Mouse (Mus musculus) heart, embryonic 16.5 days (tissue): ENCODE measurements around the gene Cav2. TPM values are rescaled to one million over a fixed set of nuclear protein-coding genes. Genes with fewer than 3 reads are reported as not detected.

ENCODE experiments used
- ATAC-seq: fragments of 200-750 bp; cut with Nextera tagmentation; replicated peaks from 2 replicates; pipeline ENCODE4 v1.8.0; 2017; ENCODE audit warnings: moderate number of reproducible peaks; ENCODE audit not compliant: insufficient read depth, low FRiP score; ENCODE audit errors: extremely low read depth
- H3K27ac ChIP-seq: fragments of 300-500 bp; sonication (generic); 2 replicates; pipeline ENCODE4 v1.5.1; 2014; ENCODE audit warnings: mild to moderate bottlenecking, low read length, control low read depth, moderate library complexity
- H3K27me3 ChIP-seq: fragments of 300-500 bp; sonication (generic); 2 replicates; pipeline ENCODE4 v1.6.1; 2014; ENCODE audit warnings: low read length, mixed read lengths; ENCODE audit not compliant: control insufficient read depth, insufficient read depth
- H3K36me3 ChIP-seq: fragments of 300-500 bp; sonication (generic); 2 replicates; pipeline ENCODE4 v1.6.1; 2014; ENCODE audit not compliant: control insufficient read depth, insufficient read depth
- H3K4me1 ChIP-seq: fragments of 300-500 bp; sonication (generic); 2 replicates; pipeline ENCODE4 v1.6.1; 2014; ENCODE audit warnings: low read length, mixed read lengths; ENCODE audit not compliant: control insufficient read depth, insufficient read depth
- H3K4me2 ChIP-seq: fragments of 300-500 bp; sonication (generic); 2 replicates; pipeline ENCODE4 v1.6.1; 2014; ENCODE audit warnings: low read depth, mild to moderate bottlenecking, control low read depth, low read length
- H3K4me3 ChIP-seq: fragments of 300-500 bp; sonication (generic); 2 replicates; pipeline ENCODE4 v1.5.1; 2014; ENCODE audit warnings: mild to moderate bottlenecking, control low read depth, low read length
- H3K9ac ChIP-seq: fragments of 300-500 bp; sonication (generic); 2 replicates; pipeline ENCODE4 v1.6.1; 2014; ENCODE audit warnings: low read length, control low read depth
- H3K9me3 ChIP-seq: fragments of 300-500 bp; sonication (generic); replicated peaks from 2 replicates; pipeline ENCODE4 v1.6.1; 2016; ENCODE audit warnings: low read length; ENCODE audit not compliant: control insufficient read depth
- WGBS: fragments of 180-500 bp; shearing (Covaris S2); extraction: QIAGEN DNeasy Blood & Tissue Kit; methylation state at CpG from one replicate; pipeline ENCODE4 v1.1.7; 2014; 5-methylcytosine and 5-hydroxymethylcytosine counted together
- polyA plus RNA-seq: library from polyadenylated mRNA; unstranded; fragments of >200 nt; fragmentation: Nextera tagmentation; extraction: Ambion mirVana; gene quantifications from 2 replicates; pipeline ENCODE4 v1.2.1, GENCODE M21; 2015

The Cav2 gene
- polyA plus RNA-seq, 1 experiment from 2014 or later, result 47.5 TPM

- H3K9ac ChIP-seq, result no peak overlapping the region
- no peaks in the 10 kb centered on the region for H3K27me3 ChIP-seq
- H3K27ac ChIP-seq, result no peak overlapping the region
- no peaks in the 10 kb centered on the region for H3K9me3 ChIP-seq
- no peaks in the 10 kb centered on the region for H3K4me1 ChIP-seq
- WGBS, result 34% methylated on average over 2 of the region's 2 CpGs
- no peaks in the 10 kb centered on the region for H3K36me3 ChIP-seq
- ATAC-seq, result no peak
- no peak overlapping the region for H3K4me3 ChIP-seq
- H3K4me2 ChIP-seq, result no peak overlapping the region
These were observed 18.2 kb upstream of the Cav2 start for GRCm38 (mm10) chr6:17262786-17263185.

DNA sequence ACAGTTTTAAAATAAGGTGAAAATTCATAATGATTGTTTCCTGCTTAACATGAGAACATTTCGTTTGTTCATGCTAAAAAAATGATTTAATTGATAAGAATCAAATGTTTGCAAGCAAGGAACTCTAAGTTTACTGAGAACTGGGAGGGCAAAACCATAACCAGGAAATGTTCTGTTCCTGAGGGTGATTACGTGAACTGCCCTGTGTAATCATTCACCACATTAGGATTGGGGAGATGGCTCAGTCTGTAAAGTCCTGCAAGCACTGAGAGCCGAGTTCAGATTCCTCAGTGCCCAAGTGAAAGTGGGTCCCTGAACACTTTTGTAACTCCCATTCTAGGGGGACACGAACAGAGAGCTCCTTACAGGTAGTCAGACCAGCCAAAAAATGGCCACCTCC is 15.9 kb upstream of the Cav2 start:
- no peaks in the 10 kb centered on the region for H3K4me1 ChIP-seq
- ATAC-seq, result no peak
- WGBS, result 61% methylated on average over 4 of the region's 4 CpGs
- no peak overlapping the region for H3K27ac ChIP-seq
- H3K4me2 ChIP-seq, result no peak overlapping the region
- no peaks in the 10 kb centered on the region for H3K9me3 ChIP-seq
- no peak overlapping the region for H3K9ac ChIP-seq
- no peak overlapping the region for H3K4me3 ChIP-seq
- no peaks in the 10 kb centered on the region for H3K36me3 ChIP-seq
- no peaks in the 10 kb centered on the region for H3K27me3 ChIP-seq

GRCm38 (mm10) chr6:17266466-17266865 is 14.5 kb upstream of the Cav2 start:
- Histone ChIP-seq H3K27ac (no peak overlapping the region), H3K4me2 (no peak overlapping the region), H3K4me1 (no peaks in the 10 kb centered on the region), H3K27me3 (no peaks in the 10 kb centered on the region), H3K4me3 (no peak overlapping the region), H3K36me3 (no peaks in the 10 kb centered on the region), H3K9ac (no peak overlapping the region), H3K9me3 (no peaks in the 10 kb centered on the region)
- WGBS, result 66% methylated on average over 3 of the region's 3 CpGs
- no peak for ATAC-seq

DNA sequence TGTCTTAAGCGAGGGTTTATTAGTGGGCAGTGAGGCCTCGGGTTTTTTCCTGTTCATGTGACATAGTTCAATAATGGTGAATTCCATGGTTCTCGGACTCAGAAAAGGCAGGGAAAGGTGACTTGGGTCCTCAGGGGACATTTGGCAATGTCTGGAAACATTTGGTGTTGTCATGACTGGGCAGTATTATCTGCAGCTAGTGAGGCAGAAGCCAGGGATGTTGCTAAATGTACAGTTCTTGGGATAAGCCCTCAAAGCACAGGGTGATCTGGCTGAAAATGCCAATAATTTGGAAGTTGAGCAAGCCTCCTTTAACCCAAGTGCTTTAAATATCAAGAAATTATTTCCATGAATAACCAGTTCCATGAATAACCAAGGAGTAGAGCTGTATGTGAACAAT is 2.6 kb upstream of the Cav2 start:
- H3K4me1 ChIP-seq, result peaks cover 5% of the 10 kb centered on the region
- H3K9me3 ChIP-seq, result no peaks in the 10 kb centered on the region
- no peaks in the 10 kb centered on the region for H3K27me3 ChIP-seq
- no peaks in the 10 kb centered on the region for H3K36me3 ChIP-seq
- no peak overlapping the region for H3K4me2 ChIP-seq
- no peak overlapping the region for H3K27ac ChIP-seq
- H3K4me3 ChIP-seq, result no peak overlapping the region
- H3K9ac ChIP-seq, result no peak overlapping the region
- no peak for ATAC-seq
- whole genome bisulfite sequencing, result 83% methylated on average over 3 of the region's 3 CpGs

- H3K4me2 ChIP-seq, result peak overlapping the region; percentile 93
- H3K27me3 ChIP-seq, result no peaks in the 10 kb centered on the region
- ATAC-seq, result peak; percentile 39; the same call in 1 of the 2 replicates
- H3K4me1 ChIP-seq, result peaks cover 5% of the 10 kb centered on the region
- peak overlapping the region; percentile 69 for H3K4me3 ChIP-seq
- no peaks in the 10 kb centered on the region for H3K36me3 ChIP-seq
- peak overlapping the region; percentile 80 for H3K9ac ChIP-seq
- peak overlapping the region; percentile 83 for H3K27ac ChIP-seq
- WGBS, result 15% methylated on average over 8 of the region's 8 CpGs
- H3K9me3 ChIP-seq, result no peaks in the 10 kb centered on the region
These were observed 740 bp downstream of the Cav2 start for GRCm38 (mm10) chr6:17281757-17282092.

DNA sequence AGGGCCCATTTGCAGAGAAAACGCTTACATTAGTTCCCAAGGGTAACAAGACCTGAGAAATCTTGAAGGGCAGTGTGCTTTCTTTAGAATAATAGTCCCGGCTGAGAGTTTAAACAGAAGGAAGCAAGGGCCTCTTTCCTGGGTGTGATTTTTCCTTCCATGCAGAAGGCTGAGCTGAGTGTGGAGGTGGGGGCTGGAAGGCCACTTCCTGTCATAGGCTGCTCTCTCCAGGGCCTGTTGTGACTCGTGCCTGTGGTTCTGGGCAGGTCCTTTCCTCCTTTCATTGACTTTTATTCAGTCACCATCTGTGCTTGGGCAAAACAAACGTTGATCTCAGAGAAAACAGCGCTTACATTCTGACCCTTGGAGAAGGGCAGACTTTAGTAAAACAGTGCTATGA is 1.2 kb downstream of the Cav2 start:
- Histone ChIP-seq H3K27me3 (no peaks in the 10 kb centered on the region), H3K36me3 (peaks cover 2% of the 10 kb centered on the region; the same call in 1 of the 2 replicates), H3K9me3 (no peaks in the 10 kb centered on the region), H3K4me3 (peak overlapping the region; percentile 69), H3K9ac (peak overlapping the region; percentile 80), H3K27ac (peak overlapping the region; percentile 83), H3K4me1 (peaks cover 5% of the 10 kb centered on the region), H3K4me2 (peak overlapping the region; percentile 93)
- peak; percentile 61 for ATAC-seq
- 39% methylated on average over 5 of the region's 5 CpGs for WGBS

- Histone ChIP-seq H3K4me1 (peaks cover 5% of the 10 kb centered on the region), H3K9ac (no peak overlapping the region), H3K36me3 (peaks cover 2% of the 10 kb centered on the region; the same call in 1 of the 2 replicates), H3K9me3 (no peaks in the 10 kb centered on the region), H3K27me3 (no peaks in the 10 kb centered on the region), H3K4me2 (no peak overlapping the region), H3K4me3 (no peak overlapping the region), H3K27ac (no peak overlapping the region)
- no peak for ATAC-seq
- 63% methylated on average over 3 of the region's 3 CpGs for WGBS
These were observed 2.8 kb downstream of the Cav2 start for GRCm38 (mm10) chr6:17283834-17284233.

DNA sequence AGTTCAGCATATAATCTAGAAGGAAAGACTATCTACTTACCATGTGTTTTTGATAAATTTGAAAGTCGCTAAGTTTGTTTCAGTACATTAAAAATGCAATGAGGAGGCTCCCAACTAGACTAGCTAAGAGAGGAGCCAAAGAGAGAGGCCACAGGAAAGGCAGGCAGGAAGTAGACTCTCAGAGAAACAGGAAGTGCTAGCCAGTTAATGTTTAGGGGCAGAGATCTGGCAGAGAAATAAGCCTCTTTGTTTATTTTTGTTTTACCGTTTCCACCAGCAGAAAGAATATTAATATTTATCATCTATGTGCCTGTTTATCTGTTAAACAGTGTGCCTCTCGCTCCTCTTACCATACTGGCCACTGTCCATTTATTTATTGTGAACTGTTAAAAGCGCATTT is 5.4 kb downstream of the Cav2 start:
- H3K4me3 ChIP-seq, result no peak overlapping the region
- H3K27me3 ChIP-seq, result no peaks in the 10 kb centered on the region
- H3K27ac ChIP-seq, result no peak overlapping the region
- H3K9ac ChIP-seq, result no peak overlapping the region
- no peaks in the 10 kb centered on the region for H3K4me1 ChIP-seq
- no peak for ATAC-seq
- peaks cover 2% of the 10 kb centered on the region; the same call in 1 of the 2 replicates for H3K36me3 ChIP-seq
- WGBS, result 60% methylated on average over 4 of the region's 4 CpGs
- no peaks in the 10 kb centered on the region for H3K9me3 ChIP-seq
- H3K4me2 ChIP-seq, result no peak overlapping the region

GRCm38 (mm10) chr6:17295116-17295515 is 14.1 kb downstream of the Cav2 start:
- no peaks in the 10 kb centered on the region for H3K4me1 ChIP-seq
- H3K9ac ChIP-seq, result no peak overlapping the region
- 84% methylated on average over 5 of the region's 5 CpGs for WGBS
- ATAC-seq, result no peak
- H3K36me3 ChIP-seq, result no peaks in the 10 kb centered on the region
- no peak overlapping the region for H3K4me3 ChIP-seq
- H3K27me3 ChIP-seq, result no peaks in the 10 kb centered on the region
- no peak overlapping the region for H3K27ac ChIP-seq
- no peak overlapping the region for H3K4me2 ChIP-seq
- no peaks in the 10 kb centered on the region for H3K9me3 ChIP-seq
